Comparison of ENCODE assay signal across 12 mouse cellular contexts in genomic region chr11:19119927-19120827, GRCm38 (mm10).
DNase-seq lines count a peak whose midpoint lies in the region; ATAC-seq and TF ChIP-seq lines count a peak whose summit lies in the region.
"Had no signal": no experiment of that assay in that cellular context is flagged by ENCODE, and none has a peak within 500 bp of the region (broad histone marks: within the 10 kb centered on the region; RNA-seq: fewer than 3 reads in every experiment).

No protein-coding gene starts in this region.

- peak; percentile 24 for DNase-seq in adrenal gland, adult 2 months
- no peak for DNase-seq in adrenal gland, postnatal 36 days
- peak; percentile 28 for DNase-seq in kidney, adult 2 months
- DNase-seq in kidney, postnatal 14 days: no peak
- DNase-seq in lung, postnatal 36 days: peak; percentile 44
- no peak for DNase-seq in cerebellum, adult 9-11 months
- no peak for DNase-seq in right cerebral cortex, postnatal 25 days
- DNase-seq: cerebellum, adult 8-10 months; forebrain, postnatal 0 days had no signal

- H3K4me2 ChIP-seq in kidney, embryonic 14.5 days (replicated peaks; ENCODE audit: low read depth, low read length): no peak overlapping the region
- H3K4me2 ChIP-seq: embryonic facial prominence, embryonic 15.5 days had no signal

- ATAC-seq in kidney, embryonic 14.5 days (ENCODE audit: low FRiP score, low TSS enrichment): peak; percentile 69; the same call in 1 of the 2 replicates

- H3K9me3 ChIP-seq in kidney, embryonic 14.5 days (ENCODE audit: control insufficient read depth, low read length): no peaks in the 10 kb centered on the region
- H3K9me3 ChIP-seq: embryonic facial prominence, embryonic 15.5 days had no signal

- H3K4me1 ChIP-seq in kidney, adult 2 months (ENCODE audit: control insufficient read depth, insufficient read depth, low read length): no peaks in the 10 kb centered on the region
- peaks cover 9% of the 10 kb centered on the region for H3K4me1 ChIP-seq in kidney, embryonic 14.5 days (ENCODE audit: control insufficient read depth, insufficient read depth, low read length)

- H3K27ac ChIP-seq in kidney, adult 2 months (ENCODE audit: insufficient read depth, low read depth, low read length): no peak overlapping the region
- H3K27ac ChIP-seq in kidney, embryonic 14.5 days (ENCODE audit: low read depth, low read length): no peak overlapping the region; the same call in 1 of the 2 replicates
- H3K27ac ChIP-seq: embryonic facial prominence, embryonic 15.5 days; left cerebral cortex, adult 2 months had no signal

- H3K27me3 ChIP-seq in kidney, adult 2 months (replicated peaks; ENCODE audit: control insufficient read depth, insufficient read depth, low read length): no peaks in the 10 kb centered on the region; the same call in 1 of the 2 replicates
- no peaks in the 10 kb centered on the region for H3K27me3 ChIP-seq in kidney, embryonic 14.5 days (ENCODE audit: control insufficient read depth, insufficient read depth, low read length)
- H3K27me3 ChIP-seq: embryonic facial prominence, embryonic 15.5 days had no signal

- 50% methylated on average over 8 of the region's 8 CpGs for WGBS in kidney, adult 2 months
- 46% methylated on average over 8 of the region's 8 CpGs for WGBS in kidney, embryonic 14.5 days

- no peak for TF ChIP-seq CTCF in kidney, adult 2 months (conservative IDR thresholded peaks at IDR 0.05; ENCODE audit: insufficient read depth, insufficient read length, low read depth, low read length)

- no peak overlapping the region for H3K9ac ChIP-seq in kidney, embryonic 14.5 days (ENCODE audit: low read depth, low read length)
- H3K9ac ChIP-seq: embryonic facial prominence, embryonic 15.5 days; forebrain, postnatal 0 days had no signal

- no peak overlapping the region for H3K4me3 ChIP-seq in kidney, adult 2 months (ENCODE audit: insufficient read depth, low read depth, low read length)
- no peak overlapping the region for H3K4me3 ChIP-seq in kidney, embryonic 14.5 days (ENCODE audit: low read length)
- H3K4me3 ChIP-seq: embryonic facial prominence, embryonic 15.5 days; left cerebral cortex, adult 2 months had no signal

- no peak for TF ChIP-seq POLR2A in kidney, adult 2 months (IDR thresholded peaks at IDR 0.05; ENCODE audit: low read depth, low read length)

- H3K36me3 ChIP-seq in kidney, adult 2 months (ENCODE audit: control insufficient read depth, insufficient read depth, low read length): no peaks in the 10 kb centered on the region
- H3K36me3 ChIP-seq in kidney, embryonic 14.5 days (ENCODE audit: control insufficient read depth, insufficient read depth, low read length): no peaks in the 10 kb centered on the region
- H3K36me3 ChIP-seq: embryonic facial prominence, embryonic 15.5 days had no signal

Comparison
In these comparisons a context has a peak if more than half of its experiments do, and no peak if none do; other contexts are left out.
1. DNase-seq: peak in adrenal gland, adult 2 months (single experiment), kidney, adult 2 months (single experiment) and lung, postnatal 36 days (single experiment); none in adrenal gland, postnatal 36 days (0 of 2), kidney, postnatal 14 days (single experiment), cerebellum, adult 9-11 months (single experiment) and right cerebral cortex, postnatal 25 days (single experiment).